Mouse (Mus musculus): ENCODE measurements around the gene Brap.

- TF ChIP-seq POLR2A (IDR thresholded peaks at IDR 0.05; ENCODE audit: insufficient read depth, low read depth, low read length) (no peak), EP300 (IDR thresholded peaks at IDR 0.05; ENCODE audit: insufficient read depth, low read depth, low read length) (no peak), CTCF (IDR thresholded peaks at IDR 0.05) (no peak)
Measured at GRCm38 (mm10) chr5:121632804-121633203, 27.6 kb upstream of the Brap start.

Data from heart, adult 2 months (tissue).